Mouse (Mus musculus): ENCODE data around the gene Klf12.

- TF ChIP-seq CTCF (IDR thresholded peaks at IDR 0.05; ENCODE audit: borderline replicate concordance, insufficient read depth, low read depth, low read length), result no peak
- no peak for TF ChIP-seq POLR2A (IDR thresholded peaks at IDR 0.05; ENCODE audit: borderline replicate concordance, insufficient read depth, low read length)
These were observed 257.8 kb downstream of the Klf12 start for GRCm38 (mm10) chr14:100026671-100027070.
